Mouse (Mus musculus) stomach, postnatal 0 days (tissue): ENCODE data around the gene Adgrl2.

Source experiments
- CTCF ChIP-seq: IDR thresholded peaks from 2 replicates; pipeline ENCODE4 v1.5.1; 2016; ENCODE audit warnings: antibody characterized with exemption, low read depth, mild to moderate bottlenecking, moderate library complexity
- EP300 ChIP-seq: optimal IDR thresholded peaks from 2 replicates; pipeline ENCODE3; 2016; ENCODE audit warnings: antibody characterized with exemption

DNA sequence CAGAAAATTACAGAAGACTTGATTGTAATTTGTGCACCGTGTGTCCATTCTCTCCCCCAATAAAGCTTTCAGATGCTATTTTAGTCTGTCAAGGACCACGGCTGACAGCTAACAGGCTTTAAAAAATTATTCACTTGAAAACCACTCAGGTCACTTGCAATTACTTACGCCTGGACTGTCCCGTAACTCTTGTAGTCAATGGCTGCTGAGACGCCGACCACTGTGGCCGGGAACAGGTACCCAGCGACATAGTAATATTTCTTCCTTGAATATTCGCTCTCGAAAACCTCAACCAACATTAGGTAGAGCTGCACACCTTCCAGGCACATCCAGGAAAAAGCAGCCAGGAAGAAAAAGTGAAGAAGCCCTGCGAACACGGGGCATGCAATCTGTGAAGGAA lies 155.2 kb downstream of the Adgrl2 start:
- no peak for TF ChIP-seq EP300
- no peak for TF ChIP-seq CTCF
